Mouse (Mus musculus): ENCODE results near the gene Alcam. TPM values are rescaled to one million over a fixed set of nuclear protein-coding genes. Genes with fewer than 3 reads are reported as not detected.

Alcam gene
- polyA plus RNA-seq, 1 experiment from 2014 or later, result 6.6 TPM

- DNase-seq (no peak), ATAC-seq (ENCODE audit: low read depth) (no peak)
- no peak overlapping the region for H3K27ac ChIP-seq
- 60% methylated on average over 2 of the region's 2 CpGs for WGBS (ENCODE audit: insufficient replicate concordance)
- H3K27me3 ChIP-seq, result no peaks in the 10 kb centered on the region
- no peaks in the 10 kb centered on the region for H3K4me1 ChIP-seq (replicated peaks)
- H3K9ac ChIP-seq, result no peak overlapping the region
- H3K36me3 ChIP-seq, result no peaks in the 10 kb centered on the region
- H3K4me3 ChIP-seq (replicated peaks), result no peak overlapping the region
- H3K9me3 ChIP-seq (replicated peaks), result no peaks in the 10 kb centered on the region
- no peak overlapping the region for H3K4me2 ChIP-seq
Observed at GRCm38 (mm10) chr16:52242144-52242543, 211.7 kb downstream of the Alcam start.

GRCm38 (mm10) chr16:52229930-52230329, 223.9 kb downstream of the Alcam start:
- no peak overlapping the region for H3K4me3 ChIP-seq (replicated peaks)
- no peak overlapping the region for H3K9ac ChIP-seq
- H3K27me3 ChIP-seq, result no peaks in the 10 kb centered on the region
- H3K4me1 ChIP-seq (replicated peaks), result no peaks in the 10 kb centered on the region
- no peaks in the 10 kb centered on the region for H3K9me3 ChIP-seq (replicated peaks)
- no peak overlapping the region for H3K27ac ChIP-seq
- no peak overlapping the region for H3K4me2 ChIP-seq
- no peak for DNase-seq
- ATAC-seq (ENCODE audit: low read depth), result no peak
- 46% methylated on average over 2 of the region's 2 CpGs for WGBS (ENCODE audit: insufficient replicate concordance)
- no peaks in the 10 kb centered on the region for H3K36me3 ChIP-seq

GRCm38 (mm10) chr16:52229446-52229845, 224.4 kb downstream of the Alcam start:
- Histone ChIP-seq H3K9ac (no peak overlapping the region), H3K27ac (no peak overlapping the region), H3K4me2 (no peak overlapping the region), H3K4me3 (replicated peaks) (no peak overlapping the region), H3K36me3 (no peaks in the 10 kb centered on the region), H3K9me3 (replicated peaks) (no peaks in the 10 kb centered on the region), H3K27me3 (no peaks in the 10 kb centered on the region), H3K4me1 (replicated peaks) (no peaks in the 10 kb centered on the region)
- ATAC-seq (ENCODE audit: low read depth) (no peak), DNase-seq (no peak)
- WGBS (ENCODE audit: insufficient replicate concordance), result 62% methylated on average over 7 of the region's 7 CpGs

- Histone ChIP-seq H3K4me3 (replicated peaks) (no peak overlapping the region), H3K27me3 (no peaks in the 10 kb centered on the region), H3K36me3 (no peaks in the 10 kb centered on the region), H3K9me3 (replicated peaks) (no peaks in the 10 kb centered on the region), H3K27ac (no peak overlapping the region), H3K4me2 (no peak overlapping the region), H3K4me1 (replicated peaks) (no peaks in the 10 kb centered on the region), H3K9ac (no peak overlapping the region)
- ATAC-seq (ENCODE audit: low read depth) (no peak), DNase-seq (no peak)
- WGBS (ENCODE audit: insufficient replicate concordance), result 43% methylated on average over 4 of the region's 4 CpGs
Observed at GRCm38 (mm10) chr16:52222896-52223295, 231.0 kb downstream of the Alcam start.

GRCm38 (mm10) chr16:52219069-52219468, 234.8 kb downstream of the Alcam start:
- H3K36me3 ChIP-seq, result no peaks in the 10 kb centered on the region
- H3K9me3 ChIP-seq (replicated peaks), result no peaks in the 10 kb centered on the region
- H3K4me3 ChIP-seq (replicated peaks), result no peak overlapping the region
- no peaks in the 10 kb centered on the region for H3K27me3 ChIP-seq
- 20% methylated on average over 2 of the region's 2 CpGs for WGBS (ENCODE audit: insufficient replicate concordance)
- H3K27ac ChIP-seq, result no peak overlapping the region
- no peak overlapping the region for H3K9ac ChIP-seq
- H3K4me2 ChIP-seq, result no peak overlapping the region
- DNase-seq, result no peak
- H3K4me1 ChIP-seq (replicated peaks), result no peaks in the 10 kb centered on the region
- ATAC-seq (ENCODE audit: low read depth), result no peak

GRCm38 (mm10) chr16:52210844-52211606, 242.8 kb downstream of the Alcam start:
- 79% methylated on average over 8 of the region's 8 CpGs for WGBS (ENCODE audit: insufficient replicate concordance)
- no peaks in the 10 kb centered on the region; the same call in 1 of the 2 replicates for H3K9me3 ChIP-seq (replicated peaks)
- DNase-seq (no peak), ATAC-seq (ENCODE audit: low read depth) (no peak)
- H3K4me1 ChIP-seq (replicated peaks), result no peaks in the 10 kb centered on the region
- no peak overlapping the region for H3K4me3 ChIP-seq (replicated peaks)
- H3K27ac ChIP-seq, result no peak overlapping the region
- no peaks in the 10 kb centered on the region for H3K36me3 ChIP-seq
- no peak overlapping the region for H3K9ac ChIP-seq
- H3K27me3 ChIP-seq, result no peaks in the 10 kb centered on the region
- H3K4me2 ChIP-seq, result no peak overlapping the region

- Histone ChIP-seq H3K9me3 (replicated peaks) (no peaks in the 10 kb centered on the region), H3K4me2 (no peak overlapping the region), H3K9ac (no peak overlapping the region), H3K36me3 (peaks cover 14% of the 10 kb centered on the region; the same call in 1 of the 2 replicates), H3K4me1 (replicated peaks) (no peaks in the 10 kb centered on the region), H3K27me3 (no peaks in the 10 kb centered on the region), H3K4me3 (replicated peaks) (no peak overlapping the region), H3K27ac (no peak overlapping the region)
- no peak for ATAC-seq (ENCODE audit: low read depth)
- no peak for DNase-seq
- 74% methylated on average over 7 of the region's 7 CpGs for WGBS (ENCODE audit: insufficient replicate concordance)
Observed at GRCm38 (mm10) chr16:52200107-52200506, 253.8 kb downstream of the Alcam start.

Measured in liver, embryonic 13.5 days (tissue).